Mouse (Mus musculus): ENCODE measurements around the gene Afap1. TPM values are rescaled to one million over a fixed set of nuclear protein-coding genes. Genes with fewer than 3 reads are reported as not detected.

Gene Afap1
- polyA plus RNA-seq, 2 experiments = 19.5 to 20.4 TPM

GRCm38 (mm10) chr5:35975681-35976080 lies 82.6 kb downstream of the Afap1 start:
- ATAC-seq (ENCODE audit: low FRiP score, low read depth) = peak; percentile 63; the same call in 1 of the 2 replicates
- Histone ChIP-seq H3K4me2 (replicated peaks; ENCODE audit: low read depth, low read length, severe bottlenecking) (no peak overlapping the region), H3K9me3 (ENCODE audit: control insufficient read depth, low read length) (no peaks in the 10 kb centered on the region), H3K9ac (ENCODE audit: low read depth, low read length, severe bottlenecking) (no peak overlapping the region), H3K27ac (replicated peaks; ENCODE audit: low read depth, low read length) (no peak overlapping the region), H3K4me3 (replicated peaks; ENCODE audit: low read length) (no peak overlapping the region), H3K27me3 (ENCODE audit: control insufficient read depth, insufficient read depth, low read length) (no peaks in the 10 kb centered on the region), H3K36me3 (ENCODE audit: control insufficient read depth, insufficient read depth, low read length) (peaks cover 60% of the 10 kb centered on the region), H3K4me1 (ENCODE audit: control insufficient read depth, insufficient read depth, low read length) (peaks cover 11% of the 10 kb centered on the region)
- peak; percentile 68 for DNase-seq (ENCODE audit: low spot score)
- no peak for TF ChIP-seq POLR2A (IDR thresholded peaks at IDR 0.05; ENCODE audit: borderline replicate concordance, extremely low read depth, insufficient read depth, insufficient read length)
- WGBS = 18% methylated on average over 5 of the region's 5 CpGs

- Histone ChIP-seq H3K4me3 (replicated peaks; ENCODE audit: low read length) (no peak overlapping the region), H3K4me2 (replicated peaks; ENCODE audit: low read depth, low read length, severe bottlenecking) (no peak overlapping the region; the same call in 1 of the 2 replicates), H3K4me1 (ENCODE audit: control insufficient read depth, insufficient read depth, low read length) (peaks cover 3% of the 10 kb centered on the region; the same call in 1 of the 2 replicates), H3K9me3 (ENCODE audit: control insufficient read depth, low read length) (no peaks in the 10 kb centered on the region), H3K27me3 (ENCODE audit: control insufficient read depth, insufficient read depth, low read length) (no peaks in the 10 kb centered on the region), H3K27ac (replicated peaks; ENCODE audit: low read depth, low read length) (peak overlapping the region; percentile 45), H3K9ac (ENCODE audit: low read depth, low read length, severe bottlenecking) (no peak overlapping the region), H3K36me3 (ENCODE audit: control insufficient read depth, insufficient read depth, low read length) (peaks cover 56% of the 10 kb centered on the region)
- no peak for ATAC-seq (ENCODE audit: low FRiP score, low read depth)
- 31% methylated on average over 5 of the region's 5 CpGs for WGBS
- peak; percentile 65 for DNase-seq (ENCODE audit: low spot score)
- no peak for TF ChIP-seq POLR2A (IDR thresholded peaks at IDR 0.05; ENCODE audit: borderline replicate concordance, extremely low read depth, insufficient read depth, insufficient read length)
These were observed 87.4 kb downstream of the Afap1 start for GRCm38 (mm10) chr5:35980542-35980941.

- H3K4me1 ChIP-seq (ENCODE audit: control insufficient read depth, insufficient read depth, low read length) = peaks cover 3% of the 10 kb centered on the region; the same call in 1 of the 2 replicates
- no peaks in the 10 kb centered on the region for H3K9me3 ChIP-seq (ENCODE audit: control insufficient read depth, low read length)
- no peak overlapping the region for H3K4me2 ChIP-seq (replicated peaks; ENCODE audit: low read depth, low read length, severe bottlenecking)
- H3K36me3 ChIP-seq (ENCODE audit: control insufficient read depth, insufficient read depth, low read length) = peaks cover 59% of the 10 kb centered on the region
- no peak for ATAC-seq (ENCODE audit: low FRiP score, low read depth)
- 70% methylated on average over 5 of the region's 5 CpGs for WGBS
- peak; percentile 47 for DNase-seq (ENCODE audit: low spot score)
- H3K4me3 ChIP-seq (replicated peaks; ENCODE audit: low read length) = no peak overlapping the region
- H3K27me3 ChIP-seq (ENCODE audit: control insufficient read depth, insufficient read depth, low read length) = no peaks in the 10 kb centered on the region
- no peak for TF ChIP-seq POLR2A (IDR thresholded peaks at IDR 0.05; ENCODE audit: borderline replicate concordance, extremely low read depth, insufficient read depth, insufficient read length)
- no peak overlapping the region for H3K9ac ChIP-seq (ENCODE audit: low read depth, low read length, severe bottlenecking)
- no peak overlapping the region for H3K27ac ChIP-seq (replicated peaks; ENCODE audit: low read depth, low read length)
These were observed 88.2 kb downstream of the Afap1 start for GRCm38 (mm10) chr5:35981341-35981740.

- DNase-seq (ENCODE audit: low spot score) = peak; percentile 69
- Histone ChIP-seq H3K27me3 (ENCODE audit: control insufficient read depth, insufficient read depth, low read length) (no peaks in the 10 kb centered on the region), H3K9me3 (ENCODE audit: control insufficient read depth, low read length) (no peaks in the 10 kb centered on the region), H3K4me3 (replicated peaks; ENCODE audit: low read length) (no peak overlapping the region), H3K27ac (replicated peaks; ENCODE audit: low read depth, low read length) (no peak overlapping the region), H3K36me3 (ENCODE audit: control insufficient read depth, insufficient read depth, low read length) (peaks cover 59% of the 10 kb centered on the region), H3K4me2 (replicated peaks; ENCODE audit: low read depth, low read length, severe bottlenecking) (no peak overlapping the region), H3K4me1 (ENCODE audit: control insufficient read depth, insufficient read depth, low read length) (peaks cover 3% of the 10 kb centered on the region; the same call in 1 of the 2 replicates), H3K9ac (ENCODE audit: low read depth, low read length, severe bottlenecking) (no peak overlapping the region)
- WGBS = 44% methylated on average over 4 of the region's 4 CpGs
- ATAC-seq (ENCODE audit: low FRiP score, low read depth) = no peak
- no peak for TF ChIP-seq POLR2A (IDR thresholded peaks at IDR 0.05; ENCODE audit: borderline replicate concordance, extremely low read depth, insufficient read depth, insufficient read length)
These were observed 88.9 kb downstream of the Afap1 start for GRCm38 (mm10) chr5:35981976-35982375.

- Histone ChIP-seq H3K27ac (replicated peaks; ENCODE audit: low read depth, low read length) (no peak overlapping the region), H3K27me3 (ENCODE audit: control insufficient read depth, insufficient read depth, low read length) (no peaks in the 10 kb centered on the region), H3K4me3 (replicated peaks; ENCODE audit: low read length) (no peak overlapping the region), H3K4me1 (ENCODE audit: control insufficient read depth, insufficient read depth, low read length) (peaks cover 3% of the 10 kb centered on the region; the same call in 1 of the 2 replicates), H3K9me3 (ENCODE audit: control insufficient read depth, low read length) (no peaks in the 10 kb centered on the region), H3K4me2 (replicated peaks; ENCODE audit: low read depth, low read length, severe bottlenecking) (no peak overlapping the region), H3K36me3 (ENCODE audit: control insufficient read depth, insufficient read depth, low read length) (peaks cover 72% of the 10 kb centered on the region), H3K9ac (ENCODE audit: low read depth, low read length, severe bottlenecking) (no peak overlapping the region)
- TF ChIP-seq POLR2A (IDR thresholded peaks at IDR 0.05; ENCODE audit: borderline replicate concordance, extremely low read depth, insufficient read depth, insufficient read length) = no peak
- DNase-seq (ENCODE audit: low spot score) = no peak
- no peak for ATAC-seq (ENCODE audit: low FRiP score, low read depth)
- WGBS = 83% methylated on average over 8 of the region's 8 CpGs
These were observed 92.5 kb downstream of the Afap1 start for GRCm38 (mm10) chr5:35985611-35986010.

- Histone ChIP-seq H3K9ac (ENCODE audit: low read depth, low read length, severe bottlenecking) (no peak overlapping the region), H3K4me1 (ENCODE audit: control insufficient read depth, insufficient read depth, low read length) (no peaks in the 10 kb centered on the region), H3K9me3 (ENCODE audit: control insufficient read depth, low read length) (no peaks in the 10 kb centered on the region), H3K27me3 (ENCODE audit: control insufficient read depth, insufficient read depth, low read length) (no peaks in the 10 kb centered on the region), H3K27ac (replicated peaks; ENCODE audit: low read depth, low read length) (no peak overlapping the region), H3K36me3 (ENCODE audit: control insufficient read depth, insufficient read depth, low read length) (peaks cover 86% of the 10 kb centered on the region), H3K4me2 (replicated peaks; ENCODE audit: low read depth, low read length, severe bottlenecking) (no peak overlapping the region), H3K4me3 (replicated peaks; ENCODE audit: low read length) (no peak overlapping the region)
- no peak for TF ChIP-seq POLR2A (IDR thresholded peaks at IDR 0.05; ENCODE audit: borderline replicate concordance, extremely low read depth, insufficient read depth, insufficient read length)
- DNase-seq (ENCODE audit: low spot score) (no peak), ATAC-seq (ENCODE audit: low FRiP score, low read depth) (no peak)
- 94% methylated on average over 8 of the region's 8 CpGs for WGBS
These were observed 95.0 kb downstream of the Afap1 start for GRCm38 (mm10) chr5:35988085-35988484.
